Mouse (Mus musculus) cerebellum, adult 11 months (tissue): ENCODE data around the gene Hes6.

Experiments used
- DNase-seq: peaks from one replicate; pipeline ENCODE4 v3.0.0; 2022

Gene Hes6

DNA sequence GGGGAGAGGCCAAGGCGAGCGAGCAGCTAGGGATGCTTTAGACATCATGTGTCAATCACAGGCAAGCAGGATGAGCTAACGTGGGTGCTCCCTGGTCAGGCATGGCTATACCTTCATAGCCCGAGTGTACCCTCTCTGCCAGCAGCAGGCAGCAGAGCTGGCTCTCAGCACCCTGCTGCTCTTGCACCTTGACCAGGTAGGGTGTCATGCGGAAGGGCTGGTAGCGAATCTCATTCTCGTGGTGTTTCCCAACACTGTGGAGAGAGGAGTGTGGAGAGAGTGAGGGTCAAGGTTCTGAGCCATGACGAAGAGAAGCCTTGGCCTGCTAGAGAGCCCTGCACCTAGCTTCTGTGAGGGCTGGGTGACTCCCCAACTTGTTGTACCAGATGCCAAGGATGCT lies 25.9 kb upstream of the Hes6 start:
- DNase-seq: no peak

DNA sequence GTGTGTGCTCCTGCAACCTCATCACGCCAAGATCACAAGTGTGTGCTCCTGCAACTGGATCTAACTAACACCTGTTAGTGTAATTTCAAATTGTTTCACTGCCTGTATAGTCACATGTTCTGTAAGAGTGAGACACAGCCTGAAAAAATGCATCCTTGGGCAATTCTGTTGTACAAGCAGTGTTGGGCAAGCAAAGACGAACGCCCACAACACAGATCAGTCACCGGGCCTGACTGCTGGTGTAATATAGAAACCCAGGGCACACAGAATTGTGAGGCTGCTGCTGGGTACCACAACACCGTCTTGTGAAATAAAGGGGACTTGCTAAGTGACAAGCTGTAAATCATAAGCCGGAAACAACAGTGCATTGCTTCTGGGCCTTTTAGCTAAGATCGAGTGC lies 23.7 kb upstream of the Hes6 start:
- DNase-seq: no peak

DNA sequence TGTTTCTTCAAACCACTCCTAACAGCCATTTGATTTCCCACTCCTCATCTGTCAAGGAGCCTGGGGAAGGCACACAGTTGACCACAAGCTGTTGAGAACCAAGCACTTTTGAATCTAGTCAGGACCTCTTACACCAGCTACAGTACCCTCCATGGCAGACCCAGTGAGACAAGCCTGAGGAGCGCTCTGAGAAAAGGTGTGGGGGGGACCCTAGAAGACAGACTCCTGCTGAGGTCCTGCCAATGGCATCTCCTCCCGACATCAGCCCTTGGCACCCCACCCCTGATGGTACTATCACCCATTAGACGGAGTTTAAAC lies 23.2 kb upstream of the Hes6 start:
- DNase-seq: no peak

DNA sequence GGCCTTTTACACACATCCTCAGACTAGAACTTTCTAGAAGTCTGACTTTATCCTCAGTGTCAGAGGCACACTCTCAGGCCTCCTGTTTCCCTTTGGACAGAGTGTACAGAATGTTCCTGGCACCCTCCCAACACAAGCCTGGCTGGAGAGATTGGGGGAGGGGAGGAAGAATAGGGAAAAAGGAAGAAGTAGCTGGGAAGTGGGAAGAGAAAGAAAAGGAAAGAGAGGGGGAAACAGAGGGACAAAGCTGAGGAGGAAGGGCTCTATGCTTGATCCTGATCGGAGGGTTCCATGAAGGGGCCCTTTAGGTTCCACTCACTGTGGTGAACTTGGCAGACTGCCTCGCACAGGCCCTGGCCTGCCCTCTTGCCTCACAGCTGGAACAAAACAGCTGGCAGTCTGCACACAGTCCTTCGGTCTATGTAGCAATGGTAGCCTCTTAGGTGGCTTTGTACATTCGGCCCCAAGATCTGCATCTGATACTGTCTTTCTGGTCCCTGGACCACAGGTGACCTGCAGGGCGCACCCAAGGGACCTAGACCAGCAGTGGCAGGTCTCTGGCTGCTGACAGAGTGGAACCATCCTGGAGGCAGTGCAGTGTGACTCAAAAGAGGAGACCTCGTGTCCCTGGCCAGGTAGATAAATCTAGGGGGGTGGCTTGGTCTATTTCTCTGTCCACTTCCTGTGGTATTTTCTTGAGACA lies 22.7 kb upstream of the Hes6 start:
- peak; percentile 28 for DNase-seq

DNA sequence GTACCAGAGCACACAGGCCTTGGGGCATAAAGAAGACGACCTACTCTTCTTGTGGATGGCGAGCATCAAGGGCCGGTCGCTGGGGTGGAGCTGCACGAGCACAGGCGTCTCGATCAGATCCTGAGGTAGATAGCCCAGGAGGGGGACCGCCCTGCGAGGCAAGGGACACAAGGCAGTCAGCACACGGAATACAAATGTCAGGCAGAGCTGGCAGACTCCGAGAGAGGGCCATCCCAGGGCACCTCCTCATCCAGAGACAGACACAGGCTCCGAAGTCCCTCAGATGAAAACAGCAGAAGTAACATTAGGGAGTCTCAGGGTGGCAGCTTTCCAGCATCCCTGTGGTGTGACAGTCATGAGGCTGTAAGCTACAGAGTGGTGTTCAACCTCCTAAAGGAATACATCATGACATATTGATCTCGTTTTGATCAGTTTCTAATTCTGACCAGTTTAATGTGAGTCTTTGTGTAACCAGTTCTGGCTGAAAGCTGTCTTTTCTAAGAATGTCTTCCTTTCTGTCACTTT lies 21.8 kb upstream of the Hes6 start:
- peak; percentile 29 for DNase-seq

DNA sequence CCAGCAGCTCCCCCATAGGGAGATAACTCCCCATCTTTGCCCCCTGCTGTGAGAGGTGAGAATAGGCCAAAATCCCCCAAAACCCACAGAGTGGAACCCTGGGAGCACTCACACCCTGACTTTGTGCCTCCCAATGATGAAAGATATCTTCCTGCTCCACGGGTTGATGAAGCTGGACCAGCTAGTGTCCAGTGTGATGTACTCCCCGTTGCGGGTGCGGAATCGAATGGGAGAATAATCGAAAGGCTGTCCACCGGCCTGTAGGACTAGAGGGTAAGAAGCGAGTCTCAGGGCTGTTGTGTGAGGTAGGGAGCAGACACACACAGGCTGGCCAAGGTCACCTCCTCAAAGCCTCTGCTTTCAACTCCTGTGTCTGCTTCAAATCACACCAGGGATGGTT lies 21.1 kb upstream of the Hes6 start:
- no peak for DNase-seq

DNA sequence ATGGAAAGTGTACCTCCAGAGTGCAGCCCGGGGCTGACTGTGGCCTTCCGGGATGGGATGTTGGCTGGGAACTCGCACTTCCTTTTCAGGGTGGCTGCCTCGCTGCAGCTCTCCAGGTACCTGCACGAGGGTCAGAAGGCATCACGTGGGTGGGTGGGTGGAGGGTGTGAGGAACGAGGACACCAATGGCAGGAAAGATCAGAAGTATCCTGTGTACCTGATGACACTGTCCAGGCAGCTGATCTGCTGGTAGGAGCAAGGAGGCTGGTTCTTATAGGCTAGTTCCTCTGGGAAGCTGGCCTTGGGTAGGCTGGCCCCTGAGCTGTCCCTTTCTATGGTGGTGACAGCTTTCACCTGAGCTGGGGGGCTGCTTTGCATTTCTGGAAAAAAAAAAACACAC lies 16.9 kb upstream of the Hes6 start:
- DNase-seq: no peak

DNA sequence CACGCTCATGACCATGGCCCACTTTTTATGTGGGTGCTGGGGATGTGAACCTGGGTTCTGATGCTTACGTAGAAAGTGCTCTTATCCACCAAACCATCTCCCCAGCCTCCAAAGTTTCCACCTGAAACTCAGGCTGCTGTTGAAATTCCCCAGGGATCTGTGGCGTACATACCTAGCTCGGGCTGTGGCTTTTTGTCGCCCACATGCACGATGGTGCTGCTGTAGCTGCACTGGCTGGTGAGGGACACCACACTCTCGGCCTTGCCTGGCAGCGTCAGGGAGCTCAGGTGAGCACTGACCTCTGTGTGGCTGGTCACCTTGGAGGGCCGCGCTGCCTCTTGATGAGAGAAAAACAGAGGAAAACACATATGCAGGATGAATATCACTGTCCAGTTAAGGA lies 15.4 kb upstream of the Hes6 start:
- no peak for DNase-seq

DNA sequence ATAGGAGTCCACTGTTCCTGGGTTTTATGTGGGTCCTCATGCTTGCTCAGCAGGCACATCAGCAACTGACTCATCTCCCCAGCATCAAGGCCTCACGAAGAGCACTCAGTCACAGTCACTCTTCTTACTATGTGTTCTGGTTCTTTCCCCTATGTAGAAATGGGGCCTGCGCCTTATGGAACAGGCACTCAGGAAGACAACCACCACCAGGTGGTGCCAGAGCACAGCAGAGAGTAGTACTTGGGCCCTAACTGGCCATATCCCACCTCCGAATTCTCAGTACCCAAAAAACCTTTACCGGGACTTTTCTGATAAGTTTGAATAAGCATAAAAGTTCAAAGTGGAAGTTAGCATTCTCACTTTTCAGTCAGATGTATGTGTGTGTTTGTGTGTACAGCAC lies 14.8 kb upstream of the Hes6 start:
- DNase-seq: peak; percentile 66

DNA sequence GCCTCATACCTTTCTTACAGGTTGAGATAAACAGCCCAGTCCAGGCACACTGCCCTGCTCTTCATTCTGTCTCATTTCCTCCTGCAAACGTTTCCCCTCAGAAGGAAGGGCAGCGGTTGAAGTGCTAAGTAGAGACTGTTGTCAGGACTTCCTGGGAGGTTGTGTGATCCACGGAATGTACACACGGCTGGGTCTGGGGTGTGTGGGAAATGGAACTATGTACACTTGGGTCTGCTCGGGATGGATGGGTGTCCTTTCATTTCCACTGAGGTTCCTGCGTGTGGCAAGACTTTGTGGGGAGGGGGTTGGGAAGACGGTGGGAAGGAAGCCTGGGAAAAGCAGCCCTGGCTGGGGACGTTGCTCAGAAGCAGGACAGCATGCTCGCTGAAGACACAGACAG lies 12.6 kb upstream of the Hes6 start:
- no peak for DNase-seq

DNA sequence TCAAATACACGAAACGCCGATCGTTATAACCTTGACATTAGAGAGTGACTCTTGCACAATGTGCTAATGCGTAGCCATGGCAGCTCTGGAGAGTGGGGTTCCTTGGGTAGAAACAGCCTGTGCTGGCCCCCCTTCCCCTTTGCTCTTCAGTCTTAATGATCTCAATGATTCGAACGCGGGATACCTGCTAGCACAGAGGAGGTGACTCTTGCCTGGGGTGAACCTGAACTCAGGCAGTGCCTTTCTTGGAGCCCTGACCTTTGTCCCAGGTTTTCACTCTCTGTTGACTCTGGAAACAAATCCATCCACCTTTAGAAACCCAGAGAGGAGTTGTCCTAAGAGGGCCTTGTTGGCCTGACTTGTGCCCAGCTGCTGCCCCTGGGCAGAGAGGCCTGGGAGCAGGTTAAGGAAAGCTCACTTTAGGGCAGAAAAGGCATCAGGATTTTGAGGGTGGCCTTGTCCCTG lies 6.8 kb upstream of the Hes6 start:
- DNase-seq: no peak

DNA sequence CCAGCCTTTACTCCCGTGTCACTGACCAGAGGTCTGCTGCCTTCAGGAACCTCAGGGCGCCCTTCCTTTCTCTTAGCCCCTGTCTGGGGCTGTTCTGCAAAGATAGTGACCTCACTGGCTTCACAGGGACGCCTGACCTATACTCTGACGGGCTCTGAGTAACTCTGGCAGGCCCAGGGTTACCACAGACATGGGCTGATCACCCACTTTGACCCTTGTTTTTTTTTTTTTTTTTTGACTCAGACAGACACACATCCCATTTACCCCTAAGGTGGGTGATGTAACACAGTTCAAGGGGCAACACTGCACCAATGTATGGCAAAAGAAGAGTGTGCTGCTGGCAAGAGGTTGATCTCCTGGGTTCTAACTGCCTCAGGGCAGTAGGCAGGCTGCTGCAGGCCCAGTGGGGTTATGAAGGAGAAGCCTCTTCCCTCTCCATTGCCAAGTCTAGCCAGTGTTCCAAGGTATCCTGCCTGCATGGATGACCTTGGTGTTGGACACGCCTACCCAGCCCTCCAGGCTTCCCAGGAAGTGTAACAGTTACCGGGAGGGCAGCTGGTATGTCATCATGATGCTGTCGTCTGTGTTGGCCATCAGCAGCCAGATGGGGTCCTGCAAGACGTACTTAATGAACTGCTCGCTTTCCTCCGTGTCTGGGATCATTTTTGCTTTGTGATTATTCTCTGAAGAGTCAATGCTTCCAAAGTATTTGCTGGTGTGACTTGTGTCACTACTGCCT lies 6.2 kb upstream of the Hes6 start:
- DNase-seq: no peak

DNA sequence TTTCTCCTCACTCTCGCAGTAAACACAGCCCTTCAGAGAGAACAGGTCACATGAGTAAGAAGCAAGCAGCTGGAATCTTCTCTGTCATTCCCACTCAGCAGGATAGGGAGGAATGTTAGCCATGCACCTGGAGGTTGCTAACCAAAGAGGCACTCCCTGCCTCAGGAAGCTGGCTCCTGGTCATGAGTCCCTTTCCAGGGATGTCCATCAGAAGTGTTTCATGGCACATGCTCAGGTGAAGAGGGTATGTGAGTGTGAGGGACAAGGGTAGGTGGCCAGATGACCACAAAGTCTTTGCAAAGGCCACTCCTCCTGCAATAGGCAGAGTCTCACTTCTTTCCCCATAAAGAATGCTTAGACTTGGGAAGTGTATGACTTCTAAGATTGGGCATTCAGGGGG lies 4.2 kb upstream of the Hes6 start:
- DNase-seq: no peak

DNA sequence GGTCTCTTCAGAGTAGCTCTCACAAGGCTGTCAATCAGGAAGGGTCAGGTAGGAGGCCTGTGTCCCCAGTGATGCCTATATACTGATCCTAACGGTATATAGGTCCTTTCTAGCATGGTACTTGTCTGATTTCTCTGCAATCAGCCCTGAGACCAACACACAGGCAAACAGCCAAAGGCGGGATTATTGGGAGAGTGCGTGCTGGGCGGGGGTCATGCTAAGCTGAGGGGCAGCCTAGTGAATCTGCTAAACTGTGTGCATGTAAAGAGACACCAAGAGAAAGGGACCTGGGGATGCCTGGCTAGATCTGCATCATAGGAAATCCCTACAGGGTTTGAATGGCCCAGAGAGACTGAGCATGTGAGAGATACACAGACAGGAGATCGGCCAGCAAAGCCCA lies 1.5 kb upstream of the Hes6 start:
- no peak for DNase-seq

DNA sequence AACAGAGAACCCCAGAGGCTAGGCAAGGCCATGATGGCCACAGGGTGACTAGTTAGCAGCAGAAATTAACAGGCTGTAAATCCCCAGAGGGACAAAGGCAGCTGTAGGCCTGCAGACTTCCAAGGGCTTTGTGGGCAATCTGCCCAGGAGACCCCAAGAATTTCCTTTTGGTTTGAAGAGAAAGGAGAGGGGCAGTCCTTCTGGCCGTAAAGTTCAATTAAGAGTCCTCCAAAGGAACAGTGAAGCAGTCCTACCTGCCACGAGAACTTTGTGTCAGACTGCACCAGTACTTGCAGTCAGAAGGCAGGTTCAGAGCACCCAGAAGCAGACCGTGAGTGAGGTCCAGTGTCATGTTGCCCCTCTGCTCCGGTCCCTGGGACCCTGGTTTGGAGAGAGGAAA lies 1.1 kb upstream of the Hes6 start:
- no peak for DNase-seq

DNA sequence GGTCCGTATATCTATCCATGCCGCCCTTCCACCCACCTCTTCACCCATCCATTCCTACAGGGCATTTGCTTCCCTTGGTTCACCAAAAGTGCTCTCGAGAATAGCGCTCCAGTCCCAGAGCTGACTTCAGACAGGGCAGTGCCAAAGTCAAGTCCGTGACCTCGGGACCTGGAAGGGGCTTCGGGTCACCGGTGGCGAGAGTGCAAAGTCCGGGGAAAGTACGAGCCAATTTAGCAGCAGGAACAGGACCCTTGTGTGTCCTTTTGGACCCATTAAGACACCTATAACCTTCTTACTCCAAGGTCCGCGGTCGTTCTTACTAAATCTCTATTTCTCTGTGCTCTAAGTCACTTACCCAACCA lies 321 bp downstream of the Hes6 start:
- DNase-seq: no peak

DNA sequence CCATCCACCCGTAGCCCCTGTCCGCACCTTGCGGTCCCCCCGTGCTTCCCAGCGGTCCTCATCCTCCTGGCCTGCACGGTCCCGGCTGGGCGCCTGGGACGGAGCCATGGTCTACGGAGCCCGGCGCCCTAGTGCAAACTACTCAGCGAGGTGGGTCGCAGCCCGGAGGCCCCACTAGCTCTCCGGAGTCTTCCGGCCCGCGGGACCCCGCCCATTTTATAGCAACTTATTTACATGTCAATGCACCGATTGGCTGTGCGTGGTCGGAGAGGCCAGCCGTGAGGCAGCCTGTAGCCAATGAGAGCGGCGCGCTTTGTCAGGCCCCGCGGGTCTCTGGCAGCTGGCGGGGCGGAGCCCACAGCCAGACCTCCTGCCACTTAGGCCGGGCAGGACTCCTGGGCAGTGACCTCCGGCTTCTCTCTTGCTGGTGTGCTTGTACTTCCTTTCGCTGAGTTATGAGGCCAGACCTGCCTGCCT lies 770 bp downstream of the Hes6 start:
- peak; percentile 90 for DNase-seq

DNA sequence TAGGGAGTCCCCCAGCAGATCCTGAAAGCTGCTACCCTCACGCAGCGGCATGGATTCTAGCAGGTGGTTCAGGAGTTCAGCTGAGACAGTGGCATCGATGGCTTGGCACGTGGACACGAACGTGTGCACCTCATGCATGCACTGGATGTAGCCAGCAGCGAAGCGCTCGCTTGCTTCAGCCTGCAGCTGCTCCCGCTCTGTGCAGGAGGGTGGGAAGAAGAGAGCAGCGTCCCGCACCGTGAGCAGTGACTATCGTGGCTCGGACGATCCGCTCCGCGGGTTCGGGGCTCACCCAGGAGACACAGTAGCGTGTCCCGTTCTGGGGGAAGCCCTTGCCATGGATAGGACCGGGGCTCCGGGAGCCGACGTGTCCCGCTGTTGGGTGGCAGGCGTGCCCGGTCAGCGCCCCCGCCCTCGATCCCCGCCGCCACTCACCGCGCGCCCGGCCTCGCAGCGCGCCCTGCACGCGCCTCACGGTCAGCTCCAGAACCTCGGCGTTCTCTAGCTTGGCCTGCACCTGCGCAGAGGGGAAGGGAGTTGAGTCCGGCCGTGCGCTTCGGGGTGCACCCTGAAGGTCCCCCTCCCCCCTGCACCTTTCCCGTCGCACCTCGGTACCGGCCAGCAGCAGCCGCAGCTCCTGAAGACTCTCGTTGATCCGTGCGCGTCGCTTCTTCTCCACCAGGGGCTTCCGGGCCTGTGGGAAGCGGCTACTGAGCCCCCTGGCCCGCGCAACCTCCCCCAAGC lies 1.4 kb downstream of the Hes6 start:
- DNase-seq: peak; percentile 48

DNA sequence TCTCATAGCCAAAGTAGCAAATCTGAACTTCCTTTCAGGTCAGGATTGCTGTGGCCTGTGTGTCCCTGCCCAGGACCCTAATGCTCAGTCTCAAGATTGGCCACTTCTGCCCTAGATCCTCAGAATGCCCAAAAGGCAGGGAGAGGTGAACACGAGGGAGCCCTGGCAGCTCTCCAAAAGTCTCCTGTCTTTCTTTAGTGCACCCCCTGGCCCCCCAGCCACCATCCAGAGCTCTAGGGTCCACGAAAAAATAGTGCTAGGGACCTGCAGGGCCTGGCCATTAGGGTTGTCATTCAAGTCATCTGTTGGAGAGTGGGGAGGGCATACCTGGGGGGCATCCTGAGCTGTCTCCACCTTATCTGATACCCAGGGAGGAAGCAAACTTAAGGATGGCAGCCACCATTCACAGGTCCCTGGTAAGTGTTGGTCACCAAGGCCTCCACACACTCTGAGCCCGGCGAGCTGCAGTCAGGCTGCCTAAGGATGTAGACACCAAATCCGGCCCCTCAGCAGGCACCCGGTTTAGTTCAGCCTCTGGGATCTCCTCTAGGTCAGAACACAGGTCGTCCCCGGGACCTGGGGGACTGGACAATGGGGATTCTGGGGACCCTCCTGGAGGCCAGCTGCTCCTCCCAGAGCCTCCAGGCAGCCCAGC lies 2.1 kb downstream of the Hes6 start:
- DNase-seq: no peak

DNA sequence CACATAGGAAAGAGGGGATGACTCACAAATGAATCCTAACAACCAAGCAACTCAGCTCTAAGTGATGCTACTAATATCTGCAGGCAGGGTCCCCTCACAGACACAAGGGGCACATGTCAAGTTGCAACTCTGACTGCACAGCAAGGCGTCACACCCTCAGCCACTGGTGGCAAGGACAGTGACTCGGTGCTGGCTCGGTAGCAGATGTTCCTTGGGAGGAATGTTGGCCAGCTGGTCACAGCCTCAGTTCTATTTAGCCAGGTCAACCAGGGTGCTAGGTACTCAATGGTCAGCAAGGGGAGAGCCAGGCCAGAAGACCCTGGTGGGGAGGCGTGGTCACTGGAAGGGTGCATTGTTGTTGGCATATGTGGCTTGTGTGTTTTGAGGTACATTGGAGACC lies 6.0 kb downstream of the Hes6 start:
- DNase-seq: no peak

DNA sequence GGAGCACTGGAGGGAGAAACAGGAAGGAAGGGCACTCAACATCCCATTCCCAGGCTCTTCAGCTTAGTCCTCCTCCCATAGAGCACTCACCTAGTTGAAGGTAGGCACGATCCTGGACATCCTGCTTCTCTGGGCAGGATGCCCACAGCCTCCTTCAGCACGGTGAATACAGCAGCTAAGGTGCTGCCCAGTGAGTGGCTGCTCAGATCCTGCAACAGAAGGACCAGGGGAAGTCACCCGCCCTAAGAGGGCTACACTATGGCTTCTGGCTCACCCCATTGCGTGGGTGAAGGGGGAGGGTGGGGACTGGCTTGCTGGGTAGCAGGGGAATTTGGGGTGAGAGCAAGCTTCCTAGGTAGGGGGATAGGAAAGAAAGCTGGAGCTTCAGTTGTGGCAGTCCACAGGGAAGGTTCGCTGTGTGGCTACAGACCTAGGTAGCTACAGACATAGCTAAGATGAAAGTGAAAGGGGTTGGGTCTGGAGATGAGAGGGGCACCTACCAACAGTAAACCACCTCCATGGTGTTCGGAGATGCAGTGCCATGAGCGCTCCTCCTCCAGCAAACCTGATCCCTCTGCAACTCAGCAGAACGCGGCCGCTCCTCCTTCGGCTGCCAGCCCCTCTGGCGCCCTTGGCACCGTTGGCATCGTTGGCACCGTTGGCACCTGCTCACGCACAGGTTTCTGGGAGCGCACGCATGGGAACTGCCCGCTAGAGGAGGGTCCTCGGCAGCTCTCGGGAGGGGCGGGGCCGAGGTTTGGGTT lies 8.2 kb downstream of the Hes6 start:
- peak; percentile 85 for DNase-seq

DNA sequence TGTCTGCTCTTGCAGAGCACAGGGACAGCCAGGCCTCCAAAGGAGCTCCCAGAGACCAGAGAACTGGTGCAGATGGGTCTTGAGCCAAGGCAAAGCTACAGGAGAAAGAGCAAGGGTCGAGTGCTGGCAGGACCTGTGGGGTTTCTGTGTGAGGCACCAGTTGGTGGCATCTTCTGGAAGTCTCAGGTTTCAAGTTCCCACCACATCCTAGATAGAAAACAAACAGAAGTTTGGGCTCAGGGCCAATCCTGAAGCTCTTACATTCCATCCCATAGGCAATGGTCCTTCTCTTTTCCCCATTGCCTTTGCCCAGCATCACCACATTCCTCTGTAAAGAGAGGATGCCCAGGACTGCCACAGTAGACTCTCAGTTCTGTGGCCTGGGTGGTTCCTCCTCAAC lies 8.9 kb downstream of the Hes6 start:
- no peak for DNase-seq
